19 mouse cellular contexts compared by ENCODE assay signal in genomic region chr10:95631568-95631967, GRCm38 (mm10). TPM values are rescaled to one million over a fixed set of nuclear protein-coding genes. Genes with fewer than 3 reads are reported as not detected.
A peak's percentile ranks its signal among the peaks of the same experiment; 100 is the strongest.
DNase-seq lines count a peak whose midpoint lies in the region; ATAC-seq lines count a peak whose summit lies in the region.
"Had no signal": no experiment of that assay in that cellular context is flagged by ENCODE, and none has a peak within 500 bp of the region (broad histone marks: within the 10 kb centered on the region; RNA-seq: fewer than 3 reads in every experiment).

No protein-coding gene starts in this region.

- H3K4me3 ChIP-seq in hindbrain, embryonic 10.5 days = no peak overlapping the region
- H3K4me3 ChIP-seq in hindbrain, embryonic 11.5 days (ENCODE audit: low read depth, low read length) = no peak overlapping the region
- H3K4me3 ChIP-seq in liver, embryonic 11.5 days (ENCODE audit: low read depth, low read length) = no peak overlapping the region

- WGBS in hindbrain, embryonic 10.5 days = 80% methylated on average over 2 of the region's 2 CpGs
- WGBS in hindbrain, embryonic 11.5 days = 78% methylated on average over 2 of the region's 2 CpGs
- WGBS in liver, embryonic 11.5 days = 42% methylated on average over 2 of the region's 2 CpGs

- no peak for ATAC-seq in hindbrain, embryonic 11.5 days (ENCODE audit: low FRiP score)
- ATAC-seq in liver, embryonic 11.5 days (replicated peaks; ENCODE audit: low FRiP score) = peak; percentile 80
- ATAC-seq: forebrain, embryonic 16.5 days had no signal

- H3K9ac ChIP-seq in hindbrain, embryonic 11.5 days (ENCODE audit: low read depth, low read length) = no peak overlapping the region
- no peak overlapping the region for H3K9ac ChIP-seq in liver, embryonic 11.5 days (ENCODE audit: low read depth, low read length)

- no peaks in the 10 kb centered on the region for H3K36me3 ChIP-seq in hindbrain, embryonic 10.5 days
- H3K36me3 ChIP-seq in hindbrain, embryonic 11.5 days (ENCODE audit: control insufficient read depth, insufficient read depth, low read length) = no peaks in the 10 kb centered on the region
- H3K36me3 ChIP-seq in liver, embryonic 11.5 days (ENCODE audit: control insufficient read depth, insufficient read depth, low read length) = no peaks in the 10 kb centered on the region

- no peaks in the 10 kb centered on the region for H3K9me3 ChIP-seq in hindbrain, embryonic 10.5 days
- H3K9me3 ChIP-seq in hindbrain, embryonic 11.5 days (ENCODE audit: control insufficient read depth, low read length) = no peaks in the 10 kb centered on the region
- no peaks in the 10 kb centered on the region for H3K9me3 ChIP-seq in liver, embryonic 11.5 days (ENCODE audit: control insufficient read depth, low read length)

- 0 out of 2 replicates have a peak, but pooled peaks cover 6% of the 10 kb centered on the region for H3K4me1 ChIP-seq in hindbrain, embryonic 10.5 days (replicated peaks)
- no peaks in the 10 kb centered on the region for H3K4me1 ChIP-seq in hindbrain, embryonic 11.5 days (replicated peaks; ENCODE audit: control insufficient read depth, insufficient read depth, low read length)
- H3K4me1 ChIP-seq in liver, embryonic 11.5 days (replicated peaks; ENCODE audit: control insufficient read depth, insufficient read depth, low read length) = 0 out of 2 replicates have a peak, but pooled peaks cover 4% of the 10 kb centered on the region

- no peak overlapping the region for H3K4me2 ChIP-seq in hindbrain, embryonic 11.5 days (replicated peaks; ENCODE audit: low read depth, low read length)
- H3K4me2 ChIP-seq in liver, embryonic 11.5 days = no peak overlapping the region

- DNase-seq in hindbrain, embryonic 10.5 days (ENCODE audit: low spot score) = no peak
- no peak for DNase-seq in hindbrain, embryonic 11.5 days (ENCODE audit: low spot score)
- DNase-seq in c-Kit-positive CD71-positive TER-119-negative erythroid progenitor cells, embryonic 14.5 days (ENCODE audit: low read depth) = peak; percentile 11
- DNase-seq in liver, embryonic 11.5 days (ENCODE audit: low spot score) = no peak
- peak; percentile 22 to 46 for DNase-seq in spleen, postnatal 36 days (ENCODE audit: low spot score in 2 of 2)
- DNase-seq in gastrocnemius, postnatal 36 days = no peak
- DNase-seq in right cerebral cortex, adult 2 months (ENCODE audit: low spot score in 2 of 2) = no peak
- DNase-seq: cerebellum, adult 11-12 months; kidney, postnatal 10 days; lung, postnatal 36 days; right cerebral cortex, adult 18-20 months; thymus, postnatal 14 days had no signal

- intact Hi-C loops in gastrocnemius, postnatal 36 days (cut with DNase I) = no loop called here

- H3K27me3 ChIP-seq in hindbrain, embryonic 10.5 days (ENCODE audit: insufficient read depth, poor library complexity, severe bottlenecking) = no peaks in the 10 kb centered on the region
- H3K27me3 ChIP-seq in hindbrain, embryonic 11.5 days (ENCODE audit: control insufficient read depth, insufficient read depth, low read length) = no peaks in the 10 kb centered on the region
- H3K27me3 ChIP-seq in liver, embryonic 11.5 days (replicated peaks; ENCODE audit: control insufficient read depth, insufficient read depth, low read length) = no peaks in the 10 kb centered on the region

- H3K27ac ChIP-seq in hindbrain, embryonic 10.5 days = peak overlapping the region; percentile 40; the same call in 1 of the 2 replicates
- no peak overlapping the region for H3K27ac ChIP-seq in hindbrain, embryonic 11.5 days (ENCODE audit: low read depth, low read length)
- peak overlapping the region; percentile 65 for H3K27ac ChIP-seq in liver, embryonic 11.5 days (ENCODE audit: low read depth, low read length)

RNA-seq across cellular contexts. Expression of gene Anapc15-ps, which starts 41.7 kb away (rescaled TPM):
- polyA plus RNA-seq in hindbrain, embryonic 10.5 days (2016; fragmentation: Nextera tagmentation; extraction: Ambion mirVana) = not detected in 2 replicates
- not detected in 2 replicates for polyA plus RNA-seq in hindbrain, embryonic 11.5 days (2014; fragmentation: Nextera tagmentation; extraction: Ambion mirVana)
- polyA plus RNA-seq in liver, embryonic 11.5 days (2014; fragmentation: Nextera tagmentation; extraction: Ambion mirVana) = not detected in 2 replicates
- not detected for total RNA-seq in gastrocnemius, postnatal 36 days (2021)
- total RNA-seq: adrenal gland, postnatal 36 days; gastrocnemius, postnatal 14 days; layer of hippocampus, postnatal 25 days; midbrain, postnatal 0 days had no signal
- polyA plus RNA-seq: forebrain, embryonic 16.5 days; limb, embryonic 14.5 days; midbrain, postnatal 0 days; neural tube, embryonic 14.5 days had no signal

Comparison
In these comparisons a context has a peak if more than half of its experiments do, and no peak if none do; other contexts are left out.
1. DNase-seq: peak in c-Kit-positive CD71-positive TER-119-negative erythroid progenitor cells, embryonic 14.5 days (single experiment) and spleen, postnatal 36 days (2 of 2); none in hindbrain, embryonic 10.5 days (single experiment), hindbrain, embryonic 11.5 days (single experiment), liver, embryonic 11.5 days (single experiment), gastrocnemius, postnatal 36 days (0 of 2) and right cerebral cortex, adult 2 months (0 of 2).